Mouse (Mus musculus) cerebellum, adult 2 months (tissue): ENCODE results near the gene Has1.

Experiments
- CTCF ChIP-seq: fragments of 200-500 bp; IDR thresholded peaks from 2 replicates; pipeline ENCODE4 v1.5.1; 2011; ENCODE audit warnings: low read depth, mild to moderate bottlenecking, control low read depth, low read length, moderate library complexity, borderline replicate concordance; ENCODE audit not compliant: insufficient read depth
- POLR2A ChIP-seq: fragments of 200-500 bp; IDR thresholded peaks from 2 replicates; pipeline ENCODE4 v1.6.1; 2011; ENCODE audit warnings: low read length, control low read depth, borderline replicate concordance; ENCODE audit not compliant: insufficient read depth

DNA sequence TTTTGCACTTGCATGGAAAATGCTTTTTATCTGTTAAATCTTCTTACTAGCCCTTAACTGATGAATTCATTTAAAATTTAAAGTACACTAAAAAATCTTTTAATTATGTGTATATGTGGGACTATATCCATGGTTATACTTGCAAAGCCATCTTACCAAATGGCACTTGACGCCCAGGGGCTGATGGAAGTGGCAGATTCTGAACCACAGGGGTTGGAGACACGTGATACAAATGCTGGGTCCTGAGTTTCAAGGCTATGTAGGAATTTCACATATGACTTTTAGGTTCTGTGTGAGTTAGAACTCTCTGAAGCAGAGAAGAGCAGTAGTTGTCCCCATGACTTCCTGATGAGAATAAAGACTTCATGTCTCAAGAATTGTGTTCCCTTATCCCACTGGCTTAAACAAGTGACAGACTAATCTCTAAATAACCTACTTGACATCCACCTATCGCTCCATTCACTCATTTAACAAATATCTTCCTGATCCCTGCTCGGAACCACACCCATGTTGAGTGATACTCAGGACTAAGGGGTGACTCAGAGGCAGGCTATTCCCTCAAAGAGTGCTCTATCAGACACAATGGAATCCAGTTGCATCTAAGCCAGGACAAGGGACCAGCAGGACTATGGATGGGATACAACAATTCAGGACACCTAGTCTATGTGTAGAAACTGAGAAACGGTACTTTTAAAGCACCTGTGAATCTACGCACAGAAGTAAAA, 31.2 kb downstream of the Has1 start:
- TF ChIP-seq CTCF (no peak), POLR2A (no peak)
